ENCODE assay signal across 12 mouse cellular contexts in the genomic region with DNA sequence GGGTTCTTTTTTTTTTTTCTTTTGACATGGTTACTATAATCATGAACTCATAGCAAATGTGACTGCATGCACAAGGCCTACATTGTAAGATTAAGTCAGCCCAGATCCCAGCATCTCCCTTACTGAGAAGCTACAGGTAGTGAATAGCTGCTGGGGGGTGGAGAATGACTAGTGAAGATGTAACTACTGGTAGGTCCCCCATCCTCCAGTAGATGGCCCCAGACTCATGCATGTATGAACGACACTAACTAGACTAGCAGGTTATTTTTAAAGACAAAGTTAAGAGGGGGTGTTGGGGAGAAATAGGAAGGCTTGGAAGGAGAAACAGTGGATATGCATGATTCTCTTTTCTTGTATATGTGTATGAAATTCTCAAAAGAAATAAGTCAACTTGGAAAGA. TPM values are rescaled to one million over a fixed set of nuclear protein-coding genes. Genes with fewer than 3 reads are reported as not detected.
DNase-seq lines count a peak whose midpoint lies in the region; ATAC-seq and TF ChIP-seq lines count a peak whose summit lies in the region.
"Had no signal": no experiment of that assay in that cellular context is flagged by ENCODE, and none has a peak within 500 bp of the region (broad histone marks: within the 10 kb centered on the region; RNA-seq: fewer than 3 reads in every experiment).

No protein-coding gene starts in this region.

- H3K27ac ChIP-seq in forebrain, postnatal 0 days (ENCODE audit: low read depth, low read length), result no peak overlapping the region
- H3K27ac ChIP-seq in forebrain, embryonic 15.5 days (replicated peaks), result no peak overlapping the region
- no peak overlapping the region for H3K27ac ChIP-seq in kidney, embryonic 16.5 days (ENCODE audit: low read length)
- H3K27ac ChIP-seq: forebrain, embryonic 13.5 days; liver, embryonic 13.5 days; midbrain, embryonic 13.5 days had no signal

- H3K27me3 ChIP-seq in forebrain, postnatal 0 days (ENCODE audit: insufficient read depth, low read length), result no peaks in the 10 kb centered on the region
- no peaks in the 10 kb centered on the region for H3K27me3 ChIP-seq in forebrain, embryonic 15.5 days
- no peaks in the 10 kb centered on the region for H3K27me3 ChIP-seq in kidney, embryonic 16.5 days (ENCODE audit: insufficient read depth, low read length)
- H3K27me3 ChIP-seq: forebrain, embryonic 13.5 days; liver, embryonic 13.5 days; midbrain, embryonic 13.5 days had no signal

- peak; percentile 22; the same call in 1 of the 2 replicates for TF ChIP-seq CTCF in forebrain, postnatal 0 days (IDR thresholded peaks at IDR 0.05; ENCODE audit: low read depth)

- H3K4me3 ChIP-seq in forebrain, postnatal 0 days (ENCODE audit: low read depth, low read length), result no peak overlapping the region
- no peak overlapping the region for H3K4me3 ChIP-seq in forebrain, embryonic 15.5 days
- no peak overlapping the region for H3K4me3 ChIP-seq in kidney, embryonic 16.5 days (ENCODE audit: low read length)
- H3K4me3 ChIP-seq: forebrain, embryonic 13.5 days; liver, embryonic 13.5 days; midbrain, embryonic 13.5 days had no signal

- 87% methylated on average over 1 of the region's 1 CpGs for WGBS in forebrain, postnatal 0 days
- 93% methylated on average over 1 of the region's 1 CpGs for WGBS in forebrain, embryonic 15.5 days
- 77% methylated on average over 1 of the region's 1 CpGs for WGBS in kidney, embryonic 16.5 days

- H3K4me1 ChIP-seq in forebrain, postnatal 0 days (ENCODE audit: insufficient read depth), result no peaks in the 10 kb centered on the region
- H3K4me1 ChIP-seq in forebrain, embryonic 15.5 days, result no peaks in the 10 kb centered on the region
- H3K4me1 ChIP-seq in kidney, embryonic 16.5 days (ENCODE audit: insufficient read depth, low read length), result no peaks in the 10 kb centered on the region
- H3K4me1 ChIP-seq: forebrain, embryonic 13.5 days; liver, embryonic 13.5 days had no signal

- ATAC-seq in forebrain, postnatal 0 days, result no peak
- ATAC-seq in forebrain, embryonic 15.5 days (replicated peaks), result no peak
- no peak for ATAC-seq in kidney, embryonic 16.5 days (ENCODE audit: low FRiP score, low TSS enrichment)
- ATAC-seq: forebrain, embryonic 13.5 days; midbrain, embryonic 13.5 days had no signal

- H3K9ac ChIP-seq in forebrain, postnatal 0 days, result no peak overlapping the region
- H3K9ac ChIP-seq in forebrain, embryonic 15.5 days (replicated peaks), result no peak overlapping the region
- no peak overlapping the region for H3K9ac ChIP-seq in kidney, embryonic 16.5 days (replicated peaks; ENCODE audit: low read length)
- H3K9ac ChIP-seq: forebrain, embryonic 13.5 days; liver, embryonic 13.5 days; midbrain, embryonic 13.5 days had no signal

- H3K4me2 ChIP-seq in forebrain, postnatal 0 days (ENCODE audit: low read depth), result no peak overlapping the region
- H3K4me2 ChIP-seq in forebrain, embryonic 15.5 days (replicated peaks), result no peak overlapping the region
- H3K4me2 ChIP-seq in kidney, embryonic 16.5 days (replicated peaks; ENCODE audit: low read depth, low read length), result no peak overlapping the region
- H3K4me2 ChIP-seq: forebrain, embryonic 13.5 days; liver, embryonic 13.5 days; midbrain, embryonic 13.5 days had no signal

- DNase-seq in forebrain, postnatal 0 days, result no peak
- DNase-seq in kidney, postnatal 36 days, result peak; percentile 24 to 53
- peak; percentile 39 to 52 for DNase-seq in B cell, adult 2 months
- DNase-seq in induced T-regulatory cell, adult 2 months (ENCODE audit: low read depth), result peak; percentile 56
- DNase-seq in Muller cell, postnatal 12 days (ENCODE audit: inconsistent ontology term), result no peak
- no peak for DNase-seq in embryo, embryonic 10.5 days (ENCODE audit: low spot score)
- DNase-seq: embryo, embryonic 11 days; liver, embryonic 13.5 days had no signal

- H3K36me3 ChIP-seq in forebrain, postnatal 0 days (ENCODE audit: insufficient read depth), result peaks cover 55% of the 10 kb centered on the region
- peaks cover 86% of the 10 kb centered on the region for H3K36me3 ChIP-seq in forebrain, embryonic 15.5 days
- H3K36me3 ChIP-seq in kidney, embryonic 16.5 days (ENCODE audit: insufficient read depth, low read length), result peaks cover 80% of the 10 kb centered on the region

- peaks cover 4% of the 10 kb centered on the region; the same call in 1 of the 2 replicates for H3K9me3 ChIP-seq in forebrain, postnatal 0 days (ENCODE audit: low read length)
- H3K9me3 ChIP-seq in forebrain, embryonic 15.5 days, result no peaks in the 10 kb centered on the region
- peaks cover 8% of the 10 kb centered on the region for H3K9me3 ChIP-seq in kidney, embryonic 16.5 days (ENCODE audit: low read length)
- H3K9me3 ChIP-seq: forebrain, embryonic 13.5 days; liver, embryonic 13.5 days; midbrain, embryonic 13.5 days had no signal

RNA-seq across cellular contexts. Expression of a gene that starts 16.9 kb away (rescaled TPM):
- 31.6 and 40.2 TPM in 2 replicates for total RNA-seq in forebrain, postnatal 0 days (2014; rRNA removed)
- polyA plus RNA-seq in forebrain, postnatal 0 days (2015; fragmentation: Nextera tagmentation; extraction: Ambion mirVana), result 26.0 and 51.2 TPM in 2 replicates
- 43.1 and 44.7 TPM in 2 replicates for polyA plus RNA-seq in forebrain, embryonic 15.5 days (2015; fragmentation: Nextera tagmentation; extraction: Ambion mirVana)
- 34.9 and 43.0 TPM in 2 replicates for polyA plus RNA-seq in kidney, embryonic 16.5 days (2015; fragmentation: Nextera tagmentation; extraction: Ambion mirVana)

RNA-seq across cellular contexts. Expression of a gene that starts 38.5 kb away (rescaled TPM):
- total RNA-seq in forebrain, postnatal 0 days (2014; rRNA removed), result 21.9 and 25.0 TPM in 2 replicates
- polyA plus RNA-seq in forebrain, postnatal 0 days (2015; fragmentation: Nextera tagmentation; extraction: Ambion mirVana), result 7.6 and 19.7 TPM in 2 replicates
- polyA plus RNA-seq in forebrain, embryonic 15.5 days (2015; fragmentation: Nextera tagmentation; extraction: Ambion mirVana), result 40.9 TPM in 2 replicates
- polyA plus RNA-seq in kidney, embryonic 16.5 days (2015; fragmentation: Nextera tagmentation; extraction: Ambion mirVana), result 2.7 and 3.3 TPM in 2 replicates

RNA-seq across cellular contexts. Expression of a gene that starts 58.8 kb away (rescaled TPM):
- total RNA-seq in forebrain, postnatal 0 days (2014; rRNA removed), result 21.9 and 26.3 TPM in 2 replicates
- 10.2 and 14.3 TPM in 2 replicates for polyA plus RNA-seq in forebrain, postnatal 0 days (2015; fragmentation: Nextera tagmentation; extraction: Ambion mirVana)
- polyA plus RNA-seq in forebrain, embryonic 15.5 days (2015; fragmentation: Nextera tagmentation; extraction: Ambion mirVana), result 22.8 and 23.6 TPM in 2 replicates
- 15.6 and 16.3 TPM in 2 replicates for polyA plus RNA-seq in kidney, embryonic 16.5 days (2015; fragmentation: Nextera tagmentation; extraction: Ambion mirVana)

Comparison
In these comparisons a context has a peak if more than half of its experiments do, and no peak if none do; other contexts are left out.
1. DNase-seq: peak in kidney, postnatal 36 days (2 of 2), B cell, adult 2 months (2 of 2) and induced T-regulatory cell, adult 2 months (single experiment); none in forebrain, postnatal 0 days (single experiment), Muller cell, postnatal 12 days (single experiment) and embryo, embryonic 10.5 days (single experiment).